Mouse (Mus musculus) cerebellum, adult 2 months (tissue): ENCODE results near the gene Dera. TPM values are rescaled to one million over a fixed set of nuclear protein-coding genes. Genes with fewer than 3 reads are reported as not detected.
A peak's percentile ranks its signal among the peaks of the same experiment; 100 is the strongest.
"Not testable (repeated sequence)": the region's sequence is repeated elsewhere in the genome, so short reads cannot be mapped to it uniquely, and the experiment has no call there.

ENCODE experiments used
- DNase-seq, 2 experiments: peaks; one replicate each; pipeline ENCODE4 v3.0.0; 2021
- H3K27ac ChIP-seq: fragments of 200-500 bp; 2 replicates; pipeline ENCODE4 v1.5.1; 2012; ENCODE audit warnings: low read length, control low read depth, inconsistent platforms; ENCODE audit not compliant: insufficient read depth
- H3K27me3 ChIP-seq: fragments of 200-500 bp; 2 replicates; pipeline ENCODE4 v1.6.1; 2012; ENCODE audit warnings: inconsistent platforms, mild to moderate bottlenecking, low read length, moderate library complexity; ENCODE audit not compliant: control insufficient read depth, insufficient read depth
- H3K4me1 ChIP-seq: fragments of 200-500 bp; 2 replicates; pipeline ENCODE4 v1.6.1; 2011; ENCODE audit warnings: low read length; ENCODE audit not compliant: control insufficient read depth, insufficient read depth
- H3K4me3 ChIP-seq: fragments of 200-500 bp; replicated peaks from 2 replicates; pipeline ENCODE3; 2011; ENCODE audit warnings: mild to moderate bottlenecking, low read depth, low read length, control low read depth; ENCODE audit not compliant: insufficient read depth
- CTCF ChIP-seq: fragments of 200-500 bp; IDR thresholded peaks from 2 replicates; pipeline ENCODE4 v1.5.1; 2011; ENCODE audit warnings: low read depth, mild to moderate bottlenecking, control low read depth, low read length, moderate library complexity, borderline replicate concordance; ENCODE audit not compliant: insufficient read depth
- POLR2A ChIP-seq: fragments of 200-500 bp; IDR thresholded peaks from 2 replicates; pipeline ENCODE4 v1.6.1; 2011; ENCODE audit warnings: low read length, control low read depth, borderline replicate concordance; ENCODE audit not compliant: insufficient read depth
- WGBS: fragments of 180-500 bp; shearing (Covaris S2); methylation state at CpG from one replicate; pipeline ENCODE4 v1.1.7; 2018; 5-methylcytosine and 5-hydroxymethylcytosine counted together
- polyA plus RNA-seq: library from polyadenylated mRNA; depleted of rRNA; stranded (reverse); fragments of >200 nt; gene quantifications from 2 replicates; pipeline ENCODE4 v1.2.3, GENCODE M21; 2012; rRNA removed

Gene Dera
- polyA plus RNA-seq = 3.1 and 3.6 TPM in 2 replicates

- WGBS = 8% methylated on average over 26 of the region's 26 CpGs
- H3K27ac ChIP-seq = no peak within 1 kb of the TSS
- no peak for TF ChIP-seq CTCF
- 0 out of 2 replicates have a peak, but pooled peaks have one; percentile 25 for TF ChIP-seq POLR2A
Measured at GRCm38 (mm10) chr6:137754056-137754856, at the start of gene Dera. Gene Dera (plus strand): TSS chr6:137754546.

GRCm38 (mm10) chr6:137706209-137706608 lies 48.1 kb upstream of the Dera start:
- H3K4me1 ChIP-seq = no peaks in the 10 kb centered on the region
- no peak overlapping the region for H3K27ac ChIP-seq
- 94% methylated on average over 10 of the region's 10 CpGs for WGBS
- H3K27me3 ChIP-seq = no peaks in the 10 kb centered on the region
- TF ChIP-seq CTCF (no peak), POLR2A (no peak)
- no peak overlapping the region for H3K4me3 ChIP-seq
- DNase-seq = no peak

More at GRCm38 (mm10) chr6:137754056-137754856, at the start of gene Dera:
- peak within 1 kb of the TSS; percentile 49 for H3K4me3 ChIP-seq
- H3K27me3 ChIP-seq = no peaks in the 10 kb centered on the region
- H3K4me1 ChIP-seq = no peaks in the 10 kb centered on the region
- peak; percentile 63 to 65 for DNase-seq

DNA sequence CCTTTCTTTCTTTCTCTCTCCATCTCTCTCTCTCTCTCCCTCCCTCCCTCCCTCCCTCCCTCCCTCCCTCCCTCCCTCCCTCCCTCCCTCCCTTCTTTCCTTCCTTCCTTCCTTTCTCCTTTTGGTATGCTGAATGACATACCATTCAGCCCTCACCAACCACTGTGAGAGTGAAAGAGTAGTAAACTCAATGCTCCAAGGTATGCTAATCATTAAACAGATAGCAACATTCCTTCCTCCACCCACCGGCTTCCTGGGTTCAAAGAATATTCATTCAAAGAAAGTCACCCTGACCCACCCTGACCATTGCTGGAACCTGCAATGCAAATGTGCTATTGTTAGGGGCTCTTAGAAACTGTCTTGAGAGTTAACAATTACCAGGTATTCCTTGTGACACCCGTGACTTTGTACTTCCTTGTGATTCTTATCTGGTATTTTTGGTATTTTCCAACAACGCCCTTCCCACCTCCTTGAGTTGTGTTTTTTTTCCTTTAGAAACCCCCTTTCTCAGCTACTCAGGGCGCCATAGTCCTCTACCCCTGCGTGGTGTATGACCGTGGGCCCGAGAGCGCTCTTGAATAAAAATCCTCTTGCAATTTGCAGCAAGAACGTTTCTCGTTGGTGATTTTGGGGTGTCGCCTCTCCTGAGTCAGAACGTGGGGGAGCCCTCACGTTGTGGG lies 45.5 kb upstream of the Dera start:
- H3K27ac ChIP-seq, H3K4me1 ChIP-seq, H3K4me3 ChIP-seq, H3K27me3 ChIP-seq, DNase-seq: not testable (repeated sequence)
- 91% methylated on average over 13 of the region's 13 CpGs for WGBS

DNA sequence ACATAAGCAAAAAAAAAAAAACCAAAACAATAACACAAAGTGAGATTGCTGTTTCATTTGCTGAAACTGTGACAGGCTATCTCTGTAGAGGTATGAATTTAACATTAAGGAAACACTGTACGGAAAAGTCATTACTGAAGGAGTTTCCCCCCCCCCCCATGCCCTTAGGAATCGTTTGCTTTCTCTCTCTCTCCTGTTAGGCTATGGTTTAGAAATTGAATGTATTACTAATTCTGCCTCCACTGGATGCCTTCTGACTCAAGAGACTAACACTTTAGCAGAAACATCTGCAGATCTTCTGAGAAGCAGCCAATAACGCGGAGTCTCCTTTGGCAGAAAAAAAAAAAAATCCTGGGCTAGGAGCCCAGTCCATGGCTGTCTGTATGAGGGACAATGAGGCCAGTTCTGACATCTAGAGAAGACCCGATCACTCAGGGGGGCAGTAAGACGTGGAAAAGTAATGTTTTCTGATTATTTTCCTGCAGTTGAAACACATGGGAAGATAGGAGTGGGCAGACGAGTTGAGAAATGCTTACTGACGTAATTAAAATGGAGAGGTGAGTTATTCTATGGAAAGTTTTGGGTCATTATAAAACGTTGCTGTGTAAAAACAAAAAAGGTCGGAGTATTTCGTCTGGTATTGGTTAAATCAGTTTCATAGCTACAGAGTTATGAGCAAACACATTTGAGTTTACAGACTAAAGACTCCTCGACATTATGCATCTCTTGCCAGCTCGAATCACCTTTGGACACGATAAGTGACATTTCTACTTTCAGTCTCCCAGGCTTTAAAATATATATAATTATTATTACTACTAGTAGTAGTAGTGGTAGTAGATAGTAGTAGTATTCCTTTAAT lies 43.9 kb upstream of the Dera start:
- DNase-seq = no peak
- H3K4me1 ChIP-seq = 0 out of 2 replicates have a peak, but pooled peaks cover 2% of the 10 kb centered on the region
- TF ChIP-seq POLR2A (no peak), CTCF (no peak)
- no peak overlapping the region for H3K27ac ChIP-seq
- no peak overlapping the region for H3K4me3 ChIP-seq
- 55% methylated on average over 14 of the region's 14 CpGs for WGBS
- no peaks in the 10 kb centered on the region for H3K27me3 ChIP-seq

DNA sequence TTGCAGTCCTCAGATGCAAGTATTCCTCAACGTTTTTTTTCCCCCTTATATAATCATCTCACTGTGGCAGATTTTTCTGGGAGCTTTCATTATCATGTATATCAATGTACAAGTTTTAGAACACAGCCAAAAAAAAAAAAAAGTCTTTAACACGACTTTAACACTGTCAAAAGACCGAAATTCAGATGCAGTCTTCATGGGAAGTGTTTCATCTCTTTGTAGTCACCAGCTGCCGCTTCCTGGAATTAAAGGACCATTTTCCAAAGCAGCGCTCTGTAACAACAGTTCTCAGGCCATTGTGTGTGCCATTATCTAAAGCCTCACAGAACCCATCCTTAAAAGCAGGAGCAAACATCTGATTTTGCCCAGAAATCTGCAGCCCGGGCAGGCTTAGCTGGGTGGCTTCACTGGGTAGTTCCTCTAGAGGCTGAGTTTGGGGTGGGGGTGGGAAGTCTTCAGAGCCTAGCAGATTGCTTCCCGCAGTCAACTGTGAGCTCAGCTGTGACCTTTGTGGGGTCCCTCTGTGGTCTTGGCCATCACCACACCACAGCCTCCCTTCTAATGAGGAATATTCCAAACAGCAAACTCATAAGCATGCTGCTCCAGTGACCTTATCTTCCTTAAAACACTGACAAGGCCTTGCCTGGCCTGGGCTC lies 41.6 kb upstream of the Dera start:
- DNase-seq = no peak
- Histone ChIP-seq H3K27ac (no peak overlapping the region), H3K4me1 (0 out of 2 replicates have a peak, but pooled peaks cover 2% of the 10 kb centered on the region), H3K27me3 (no peaks in the 10 kb centered on the region), H3K4me3 (no peak overlapping the region)
- no peak for TF ChIP-seq POLR2A
- TF ChIP-seq CTCF = no peak
- 65% methylated on average over 7 of the region's 7 CpGs for WGBS

DNA sequence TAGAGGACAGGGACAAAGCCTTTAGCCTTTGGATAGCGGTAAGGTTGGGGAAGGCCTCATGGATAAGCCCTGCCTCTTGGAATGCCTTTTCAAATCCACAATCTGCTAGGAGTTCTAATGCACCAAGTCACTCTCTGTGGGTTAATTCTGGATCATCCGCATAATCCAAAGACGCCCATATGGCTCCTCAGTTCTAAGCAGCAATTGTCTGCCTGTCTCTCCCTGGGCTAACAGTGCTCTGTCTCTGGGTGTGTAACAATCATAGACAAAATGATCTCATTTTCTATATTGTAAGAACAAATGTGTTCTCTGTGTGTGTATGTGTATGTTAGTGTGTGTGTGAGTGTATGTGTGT lies 41.1 kb upstream of the Dera start:
- H3K27me3 ChIP-seq = no peaks in the 10 kb centered on the region
- 49% methylated on average over 3 of the region's 3 CpGs for WGBS
- H3K4me3 ChIP-seq = no peak overlapping the region
- H3K27ac ChIP-seq = no peak overlapping the region
- DNase-seq = no peak
- 0 out of 2 replicates have a peak, but pooled peaks cover 2% of the 10 kb centered on the region for H3K4me1 ChIP-seq
- TF ChIP-seq CTCF (no peak), POLR2A (no peak)

DNA sequence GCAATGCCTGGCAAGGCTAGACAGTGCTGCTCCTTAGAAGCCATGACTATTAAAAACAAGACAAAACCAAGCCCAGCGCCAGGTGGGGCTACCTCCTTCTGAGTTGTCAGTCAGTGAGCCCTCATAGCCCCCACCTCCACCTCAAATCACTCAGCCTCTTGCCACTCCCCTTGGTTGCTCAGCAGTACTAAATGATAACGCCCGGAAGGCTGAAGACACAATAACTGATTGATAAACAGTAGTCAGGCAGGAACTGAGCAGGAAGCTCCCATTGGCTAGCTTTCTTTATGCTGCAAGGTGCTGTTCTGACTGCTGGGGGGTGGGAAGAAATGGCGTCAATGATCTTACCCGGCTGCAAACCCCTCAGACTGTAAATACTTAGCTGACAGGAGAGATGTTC lies 37.5 kb upstream of the Dera start:
- TF ChIP-seq POLR2A (no peak), CTCF (no peak)
- WGBS = 86% methylated on average over 5 of the region's 5 CpGs
- Histone ChIP-seq H3K4me3 (no peak overlapping the region), H3K27me3 (no peaks in the 10 kb centered on the region), H3K27ac (no peak overlapping the region), H3K4me1 (0 out of 2 replicates have a peak, but pooled peaks cover 2% of the 10 kb centered on the region)
- no peak for DNase-seq
